Mouse (Mus musculus) spleen, adult 2 months (tissue): ENCODE data around the gene Cd52.

Experiments used
- CTCF ChIP-seq: fragments of 200-500 bp; IDR thresholded peaks from 2 replicates; pipeline ENCODE4 v1.5.1; 2011; ENCODE audit warnings: mild to moderate bottlenecking, inconsistent platforms; ENCODE audit not compliant: insufficient read depth, insufficient read length, insufficient replicate concordance; ENCODE audit errors: extremely low read depth
- POLR2A ChIP-seq: fragments of 200-500 bp; IDR thresholded peaks from 2 replicates; pipeline ENCODE4 v1.6.1; 2011; ENCODE audit warnings: low read depth, low read length, inconsistent platforms

- TF ChIP-seq CTCF (no peak), POLR2A (no peak)
These were observed 53.4 kb downstream of the Cd52 start for GRCm38 (mm10) chr4:134041317-134042123.
